Mouse (Mus musculus) embryonic fibroblast, embryonic 13.5 days (primary cell): Measurements from ENCODE around the gene Rpa2. TPM values are rescaled to one million over a fixed set of nuclear protein-coding genes. Genes with fewer than 3 reads are reported as not detected.
"Not testable (repeated sequence)": the region's sequence is repeated elsewhere in the genome, so short reads cannot be mapped to it uniquely, and the experiment has no call there.

Experiments
- H3K27ac ChIP-seq: 2 replicates; pipeline ENCODE4 v1.5.1; 2012; ENCODE audit warnings: low read length, control low read depth, inconsistent platforms; ENCODE audit not compliant: insufficient read depth
- H3K4me1 ChIP-seq: 2 replicates; pipeline ENCODE4 v1.6.1; 2011; ENCODE audit warnings: low read length; ENCODE audit not compliant: control insufficient read depth, insufficient read depth
- H3K4me3 ChIP-seq: 2 replicates; pipeline ENCODE4 v1.5.1; 2011; ENCODE audit warnings: mild to moderate bottlenecking, control low read depth, low read length; ENCODE audit not compliant: insufficient read depth
- CTCF ChIP-seq: IDR thresholded peaks from 2 replicates; pipeline ENCODE4 v1.5.1; 2011; ENCODE audit warnings: mild to moderate bottlenecking, control low read depth, low read length, moderate library complexity, borderline replicate concordance; ENCODE audit not compliant: insufficient read depth
- POLR2A ChIP-seq: IDR thresholded peaks from 2 replicates; pipeline ENCODE4 v1.6.1; 2011; ENCODE audit warnings: low read depth, mild to moderate bottlenecking, control low read depth, low read length, moderate library complexity
- polyA plus RNA-seq: library from polyadenylated mRNA; stranded (reverse); fragments of >200 nt; gene quantifications from 2 replicates; pipeline ENCODE4 v1.2.4, GENCODE M21; 2011; ENCODE audit warnings: low read depth; ENCODE audit not compliant: missing spikeins, insufficient read length

Gene Rpa2
- polyA plus RNA-seq = 16.9 and 20.2 TPM in 2 replicates

GRCm38 (mm10) chr4:132767914-132768876, at the start of gene Rpa2:
Gene Rpa2, plus strand, starts transcription at chr4:132768332.
- peak within 1 kb of the TSS; percentile 83 for H3K4me3 ChIP-seq
- H3K4me1 ChIP-seq = 0 out of 2 replicates have a peak, but pooled peaks cover 4% of the 10 kb centered on the region
- peak; percentile 61 for TF ChIP-seq POLR2A
- no peak for TF ChIP-seq CTCF
- H3K27ac ChIP-seq = no peak within 1 kb of the TSS

GRCm38 (mm10) chr4:132728233-132728632, 39.9 kb upstream of the Rpa2 start:
- Histone ChIP-seq H3K4me3 (no peak overlapping the region), H3K27ac (no peak overlapping the region), H3K4me1 (no peaks in the 10 kb centered on the region)
- no peak for TF ChIP-seq POLR2A
- TF ChIP-seq CTCF = no peak

GRCm38 (mm10) chr4:132731616-132732015, 36.5 kb upstream of the Rpa2 start:
- no peak for TF ChIP-seq CTCF
- TF ChIP-seq POLR2A = no peak
- Histone ChIP-seq H3K4me1 (peaks cover 2% of the 10 kb centered on the region; the same call in 1 of the 2 replicates), H3K4me3 (peak overlapping the region; percentile 69), H3K27ac (no peak overlapping the region)

- peak within 1 kb of the TSS; percentile 69 for H3K4me3 ChIP-seq
- H3K4me1 ChIP-seq = peaks cover 2% of the 10 kb centered on the region; the same call in 1 of the 2 replicates
- TF ChIP-seq CTCF (peak; percentile 21; the same call in 1 of the 2 replicates), POLR2A (peak; percentile 91)
- no peak within 1 kb of the TSS for H3K27ac ChIP-seq
These were observed 35.9 kb upstream of the Rpa2 start, which contains the start of gene Xkr8 for GRCm38 (mm10) chr4:132732148-132732684. Gene Xkr8, minus strand, starts transcription at chr4:132732546.

GRCm38 (mm10) chr4:132733071-132733770, 34.9 kb upstream of the Rpa2 start:
- TF ChIP-seq CTCF = no peak
- no peak for TF ChIP-seq POLR2A
- Histone ChIP-seq H3K27ac (no peak overlapping the region), H3K4me3 (no peak overlapping the region), H3K4me1 (peaks cover 2% of the 10 kb centered on the region; the same call in 1 of the 2 replicates)

GRCm38 (mm10) chr4:132734766-132735165, 33.4 kb upstream of the Rpa2 start:
- H3K4me3 ChIP-seq = no peak overlapping the region
- no peak for TF ChIP-seq POLR2A
- no peak for TF ChIP-seq CTCF
- peaks cover 2% of the 10 kb centered on the region; the same call in 1 of the 2 replicates for H3K4me1 ChIP-seq
- H3K27ac ChIP-seq = no peak overlapping the region

- Histone ChIP-seq H3K4me1 (peaks cover 2% of the 10 kb centered on the region; the same call in 1 of the 2 replicates), H3K27ac (no peak overlapping the region), H3K4me3 (no peak overlapping the region)
- TF ChIP-seq CTCF (no peak), POLR2A (no peak)
These were observed 32.7 kb upstream of the Rpa2 start for GRCm38 (mm10) chr4:132735389-132735788.

GRCm38 (mm10) chr4:132735894-132736293, 32.2 kb upstream of the Rpa2 start:
- TF ChIP-seq CTCF = no peak
- no peak for TF ChIP-seq POLR2A

GRCm38 (mm10) chr4:132737154-132737553, 31.0 kb upstream of the Rpa2 start:
- not testable (repeated sequence) for H3K4me1 ChIP-seq, H3K27ac ChIP-seq, H3K4me3 ChIP-seq

More at GRCm38 (mm10) chr4:132735894-132736293, 32.2 kb upstream of the Rpa2 start:
- Histone ChIP-seq H3K27ac (no peak overlapping the region), H3K4me3 (no peak overlapping the region), H3K4me1 (peaks cover 2% of the 10 kb centered on the region; the same call in 1 of the 2 replicates)
